Mouse (Mus musculus) CH12.LX (cell line): ENCODE measurements around the gene Esm1. TPM values are rescaled to one million over a fixed set of nuclear protein-coding genes. Genes with fewer than 3 reads are reported as not detected.
"Not testable (repeated sequence)": the region's sequence is repeated elsewhere in the genome, so short reads cannot be mapped to it uniquely, and the experiment has no call there.

Experiments used
- DNase-seq: peaks from one replicate; pipeline ENCODE4 v3.0.0-alpha.2; 2013; ENCODE audit errors: extremely low read depth
- H3K27ac ChIP-seq: 2 replicates; pipeline ENCODE4 v1.5.1; 2012; ENCODE audit warnings: low read depth, mild to moderate bottlenecking, control low read depth, moderate library complexity; ENCODE audit not compliant: insufficient read depth
- H3K27me3 ChIP-seq: replicated peaks from 2 replicates; pipeline ENCODE3; 2012; ENCODE audit warnings: inconsistent platforms
- H3K36me3 ChIP-seq, 2 experiments: replicated peaks in 1 of 2; 2 replicates each; pipeline versions ENCODE3 to v1.6.1; 2012; ENCODE audit warnings: inconsistent platforms in 1 of 2, low read length in 1 of 2, mild to moderate bottlenecking in 1 of 2, mixed read lengths in 1 of 2, moderate library complexity in 1 of 2; ENCODE audit not compliant: control insufficient read depth in 1 of 2, insufficient read depth in 1 of 2
- H3K4me1 ChIP-seq, 2 experiments: 2 replicates each; pipeline ENCODE4 v1.6.1; 2012; ENCODE audit warnings: inconsistent platforms in 1 of 2, moderate library complexity in 1 of 2; ENCODE audit not compliant: insufficient read depth in 2 of 2, control insufficient read depth in 1 of 2
- H3K4me2 ChIP-seq: 2 replicates; pipeline ENCODE4 v1.6.1; 2012; ENCODE audit warnings: low read depth, mild to moderate bottlenecking, control low read depth; ENCODE audit not compliant: poor library complexity, insufficient read depth, severe bottlenecking
- H3K4me3 ChIP-seq, 3 experiments: fragments of 150-350 bp in 1 of 3; sonication (generic) in 1 of 3; replicated peaks in 1 of 3; 2 replicates each; pipeline versions ENCODE3 to v1.5.1; 2011 to 2012; ENCODE audit warnings: low read depth in 2 of 3, low read length in 2 of 3, mild to moderate bottlenecking in 2 of 3, moderate library complexity in 2 of 3, control low read depth in 1 of 3, improper control_type of control experiment in 1 of 3, inconsistent platforms in 1 of 3, mixed read lengths in 1 of 3; ENCODE audit not compliant: poor library complexity in 1 of 3
- H3K79me2 ChIP-seq: replicated peaks from 2 replicates; pipeline ENCODE4 v1.6.1; 2012; ENCODE audit warnings: mild to moderate bottlenecking, moderate library complexity; ENCODE audit not compliant: control insufficient read depth, poor library complexity, insufficient read depth, severe bottlenecking; ENCODE audit errors: extremely low read depth
- H3K9ac ChIP-seq: 2 replicates; pipeline ENCODE4 v1.6.1; 2012; ENCODE audit warnings: low read depth, mild to moderate bottlenecking, control low read depth, moderate library complexity; ENCODE audit not compliant: insufficient read depth
- H3K9me3 ChIP-seq: replicated peaks from 2 replicates; pipeline ENCODE3; 2012; ENCODE audit warnings: low read length, inconsistent platforms, mixed read lengths
- BHLHE40 ChIP-seq: IDR thresholded peaks from 2 replicates; pipeline ENCODE4 v1.6.1; 2011; ENCODE audit warnings: mild to moderate bottlenecking, low read depth, low read length, improper control_type of control experiment
- KAT2A ChIP-seq: IDR thresholded peaks from 2 replicates; pipeline ENCODE4 v1.6.1; 2012; ENCODE audit warnings: low read length, improper control_type of control experiment, inconsistent platforms; ENCODE audit not compliant: insufficient replicate concordance
- MAFK ChIP-seq: IDR thresholded peaks from 2 replicates; pipeline ENCODE4 v1.6.1; 2011; ENCODE audit warnings: low read length, improper control_type of control experiment; ENCODE audit not compliant: insufficient replicate concordance
- MAX ChIP-seq: IDR thresholded peaks from 2 replicates; pipeline ENCODE4 v1.6.1; 2011; ENCODE audit warnings: low read length, improper control_type of control experiment
- MXI1 ChIP-seq: IDR thresholded peaks from 2 replicates; pipeline ENCODE4 v1.6.1; 2011; ENCODE audit warnings: mild to moderate bottlenecking, low read depth, low read length, improper control_type of control experiment
- MYC ChIP-seq: IDR thresholded peaks from 2 replicates; pipeline ENCODE4 v1.6.1; 2011; ENCODE audit warnings: low read depth, mild to moderate bottlenecking, improper control_type of control experiment, low read length
- PAX5 ChIP-seq: IDR thresholded peaks from 2 replicates; pipeline ENCODE4 v1.6.1; 2012; ENCODE audit warnings: low read length, inconsistent platforms, mixed read lengths
- SIN3A ChIP-seq: IDR thresholded peaks from 2 replicates; pipeline ENCODE4 v1.6.1; 2012; ENCODE audit warnings: low read length, improper control_type of control experiment, inconsistent platforms
- SMC3 ChIP-seq: IDR thresholded peaks from 2 replicates; pipeline ENCODE4 v1.6.1; 2011; ENCODE audit warnings: low read depth, low read length, improper control_type of control experiment
- UBTF ChIP-seq: IDR thresholded peaks from 2 replicates; pipeline ENCODE4 v1.6.1; 2012; ENCODE audit warnings: low read depth, mild to moderate bottlenecking, inconsistent platforms, low read length, improper control_type of control experiment, moderate library complexity
- USF2 ChIP-seq: conservative IDR thresholded peaks from 2 replicates; pipeline ENCODE4 v1.6.1; 2011; ENCODE audit warnings: low read depth, low read length, improper control_type of control experiment
- ZC3H11A ChIP-seq: IDR thresholded peaks from 2 replicates; pipeline ENCODE4 v1.6.1; 2012; ENCODE audit warnings: low read depth, mild to moderate bottlenecking, inconsistent platforms, low read length, improper control_type of control experiment
- ZKSCAN1 ChIP-seq: IDR thresholded peaks from 2 replicates; pipeline ENCODE4 v1.6.1; 2012; ENCODE audit warnings: low read depth, inconsistent platforms, low read length, improper control_type of control experiment, borderline replicate concordance
- ZMIZ1 ChIP-seq: IDR thresholded peaks from 2 replicates; pipeline ENCODE4 v1.6.1; 2012; ENCODE audit warnings: low read depth, mild to moderate bottlenecking, inconsistent platforms, low read length, improper control_type of control experiment
- ZNF384 ChIP-seq: IDR thresholded peaks from 2 replicates; pipeline ENCODE4 v1.6.1; 2012; ENCODE audit warnings: low read depth, low read length, improper control_type of control experiment, inconsistent platforms
- dilution Hi-C: fragments of 300-500 bp; cut with MboI; formaldehyde crosslinking; loops from 2 replicates; pipeline ENCODE4 v1.14.3; 2020; ENCODE audit warnings: low sequenced_read_pairs; ENCODE audit not compliant: extremely low pct_unique_long_range_greater_than_20kb, extremely low pct_ligation_motif_present
- in situ Hi-C: fragments of 300-500 bp; cut with MboI; formaldehyde crosslinking; loops from 3 replicates; pipeline ENCODE4 v1.14.3; 2019; ENCODE audit warnings: low sequenced_read_pairs, low pct_ligation_motif_present, low pct_unique_long_range_greater_than_20kb, mixed read lengths
- polyA plus RNA-seq: library from polyadenylated mRNA; unstranded; fragments of >175 nt; gene quantifications from 2 replicates; pipeline ENCODE4 v1.2.1, GENCODE M21; 2012; ENCODE audit warnings: low read depth; ENCODE audit not compliant: insufficient read length
- total RNA-seq, 2 experiments: library from RNA; depleted of rRNA; stranded (reverse); fragments of 300-350 nt in 1 of 2; fragments of >200 nt in 1 of 2; gene quantifications; 2 replicates each; pipeline ENCODE4 v1.2.3; 2012 to 2014

Gene Esm1
- total and polyA plus RNA-seq, 3 experiments, result 0.13 TPM; not detected in 2

- TF ChIP-seq ZKSCAN1, result no peak
- TF ChIP-seq ZMIZ1, result no peak
Observed at GRCm38 (mm10) chr13:113245025-113245424, 35.6 kb downstream of the Esm1 start (continued).

GRCm38 (mm10) chr13:113252580-113252979 lies 43.1 kb downstream of the Esm1 start:
- H3K4me2 ChIP-seq, H3K27me3 ChIP-seq, dilution Hi-C loops, H3K4me3 ChIP-seq, H3K27ac ChIP-seq, H3K79me2 ChIP-seq, H3K9me3 ChIP-seq, H3K4me1 ChIP-seq, H3K9ac ChIP-seq, in situ Hi-C loops, H3K36me3 ChIP-seq, DNase-seq: not testable (repeated sequence)

- Histone ChIP-seq H3K27ac (no peak overlapping the region), H3K27me3 (no peaks in the 10 kb centered on the region), H3K9ac (no peak overlapping the region), H3K4me3 (no peak overlapping the region), H3K36me3 (no peaks in the 10 kb centered on the region), H3K4me2 (no peak overlapping the region), H3K4me1 (no peaks in the 10 kb centered on the region), H3K9me3 (no peaks in the 10 kb centered on the region), H3K79me2 (no peaks in the 10 kb centered on the region)
- in situ Hi-C loops, result no loop called here
- TF ChIP-seq SMC3 (no peak), ZNF384 (no peak), ZMIZ1 (no peak), USF2 (no peak), MAX (no peak), MAFK (no peak), BHLHE40 (no peak), MXI1 (no peak), PAX5 (no peak), MYC (no peak), UBTF (no peak), KAT2A (no peak), SIN3A (no peak), ZC3H11A (no peak)
- dilution Hi-C loops, result no loop called here
- DNase-seq, result no peak
Observed at GRCm38 (mm10) chr13:113256766-113257165, 47.3 kb downstream of the Esm1 start.
